ENCODE assay signal across 25 mouse cellular contexts in the genomic region with DNA sequence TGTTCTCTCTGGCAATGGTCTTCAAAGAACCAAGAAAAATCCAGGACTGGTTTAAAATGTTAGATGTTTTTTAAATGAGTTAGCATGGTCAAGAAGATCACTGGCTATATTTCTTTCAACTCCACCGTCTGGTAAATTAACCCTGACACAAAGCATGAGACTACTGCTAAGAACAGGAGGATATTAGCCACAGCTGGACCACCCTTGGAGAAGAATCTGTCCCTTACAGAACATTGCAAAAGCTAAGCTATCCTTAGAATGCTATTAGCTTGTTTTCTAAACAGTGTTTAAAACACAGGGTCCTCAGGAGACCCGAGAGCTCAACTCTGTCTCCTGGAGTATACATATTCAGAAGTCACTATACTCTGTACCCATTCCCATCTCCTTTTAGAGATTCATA.
DNase-seq lines count a peak whose midpoint lies in the region; ATAC-seq and TF ChIP-seq lines count a peak whose summit lies in the region.
"Had no signal": no experiment of that assay in that cellular context is flagged by ENCODE, and none has a peak within 500 bp of the region (broad histone marks: within the 10 kb centered on the region; RNA-seq: fewer than 3 reads in every experiment).

No protein-coding gene starts in this region.

- no peaks in the 10 kb centered on the region for H3K4me1 ChIP-seq in kidney, postnatal 0 days (replicated peaks; ENCODE audit: insufficient read depth, low read length)
- H3K4me1 ChIP-seq: embryonic facial prominence, embryonic 13.5 days; forebrain, embryonic 10.5 days; forebrain, embryonic 13.5 days; heart, embryonic 10.5 days; heart, embryonic 13.5 days had no signal

- intact Hi-C loops in left cerebral cortex, adult 2 months (cut with DNase I): no loop called here

- no peaks in the 10 kb centered on the region for H3K36me3 ChIP-seq in kidney, postnatal 0 days (ENCODE audit: insufficient read depth, low read length)
- H3K36me3 ChIP-seq: embryonic facial prominence, embryonic 13.5 days; forebrain, embryonic 10.5 days; G1E; heart, embryonic 10.5 days; heart, embryonic 13.5 days had no signal

- H3K4me3 ChIP-seq in kidney, postnatal 0 days (replicated peaks; ENCODE audit: low read depth, low read length): no peak overlapping the region
- H3K4me3 ChIP-seq in left cerebral cortex, adult 2 months: no peak overlapping the region
- H3K4me3 ChIP-seq: embryonic facial prominence, embryonic 13.5 days; forebrain, embryonic 10.5 days; forebrain, embryonic 13.5 days; heart, adult 2 months; heart, embryonic 10.5 days; heart, embryonic 13.5 days had no signal

- peak; percentile 28 to 41 for DNase-seq in cerebellum, postnatal 14 days
- DNase-seq in cerebellum, adult 11 months: no peak
- DNase-seq in kidney, postnatal 0 days (ENCODE audit: low spot score): peak; percentile 42
- no peak for DNase-seq in kidney, postnatal 14 days
- no peak for DNase-seq in left cerebral cortex, adult 2 months (ENCODE audit: extremely low spot score in 1 of 2, low spot score in 2 of 2)
- no peak for DNase-seq in left cerebral cortex, adult 9 months (ENCODE audit: low spot score in 2 of 2)
- DNase-seq: adrenal gland, postnatal 10 days; adrenal gland, postnatal 36 days; B cell, adult 2 months; gastrocnemius, postnatal 10 days; gastrocnemius, postnatal 36 days; heart, adult 2 months; heart, postnatal 14 days; heart, postnatal 4 days had no signal

- ATAC-seq in kidney, postnatal 0 days (replicated peaks; ENCODE audit: low FRiP score, low read depth): no peak
- ATAC-seq: forebrain, embryonic 13.5 days; forebrain, embryonic 16.5 days; hindbrain, postnatal 0 days; Patski had no signal

- no peak overlapping the region for H3K9ac ChIP-seq in kidney, postnatal 0 days (ENCODE audit: low read depth, low read length)
- H3K9ac ChIP-seq: embryonic facial prominence, embryonic 13.5 days; forebrain, embryonic 13.5 days; heart, embryonic 13.5 days; hindbrain, embryonic 14.5 days had no signal

- H3K27ac ChIP-seq in kidney, postnatal 0 days: no peak overlapping the region
- peak overlapping the region; percentile 36; the same call in 1 of the 2 replicates for H3K27ac ChIP-seq in left cerebral cortex, adult 2 months
- H3K27ac ChIP-seq: embryonic facial prominence, embryonic 13.5 days; forebrain, embryonic 10.5 days; forebrain, embryonic 13.5 days; heart, adult 2 months; heart, embryonic 10.5 days; heart, embryonic 13.5 days; hindbrain, embryonic 14.5 days; hindbrain, postnatal 0 days had no signal

- no peak overlapping the region for H3K4me2 ChIP-seq in kidney, postnatal 0 days (ENCODE audit: low read length)
- H3K4me2 ChIP-seq: embryonic facial prominence, embryonic 13.5 days; forebrain, embryonic 13.5 days; heart, embryonic 13.5 days; hindbrain, embryonic 14.5 days had no signal

- TF ChIP-seq CTCF in kidney, postnatal 0 days (IDR thresholded peaks at IDR 0.05; ENCODE audit: low read depth): no peak
- no peak for TF ChIP-seq CTCF in left cerebral cortex, adult 2 months (IDR thresholded peaks at IDR 0.05)

- no peaks in the 10 kb centered on the region for H3K9me3 ChIP-seq in kidney, postnatal 0 days (replicated peaks; ENCODE audit: low read length)
- H3K9me3 ChIP-seq: embryonic facial prominence, embryonic 13.5 days; forebrain, embryonic 10.5 days; forebrain, embryonic 13.5 days; heart, embryonic 10.5 days; heart, embryonic 13.5 days had no signal

- no peaks in the 10 kb centered on the region for H3K27me3 ChIP-seq in kidney, postnatal 0 days (ENCODE audit: insufficient read depth, low read length)
- H3K27me3 ChIP-seq: CH12.LX; embryonic facial prominence, embryonic 13.5 days; forebrain, embryonic 13.5 days; heart, embryonic 13.5 days had no signal

- 51% methylated on average over 2 of the region's 2 CpGs for WGBS in kidney, postnatal 0 days

Comparison
In these comparisons a context has a peak if more than half of its experiments do, and no peak if none do; other contexts are left out.
1. DNase-seq: peak in cerebellum, postnatal 14 days (2 of 2) and kidney, postnatal 0 days (single experiment); none in cerebellum, adult 11 months (single experiment), kidney, postnatal 14 days (single experiment), left cerebral cortex, adult 2 months (0 of 2) and left cerebral cortex, adult 9 months (0 of 2).